Comparison of ENCODE assay signal across 20 mouse cellular contexts in the genomic region with DNA sequence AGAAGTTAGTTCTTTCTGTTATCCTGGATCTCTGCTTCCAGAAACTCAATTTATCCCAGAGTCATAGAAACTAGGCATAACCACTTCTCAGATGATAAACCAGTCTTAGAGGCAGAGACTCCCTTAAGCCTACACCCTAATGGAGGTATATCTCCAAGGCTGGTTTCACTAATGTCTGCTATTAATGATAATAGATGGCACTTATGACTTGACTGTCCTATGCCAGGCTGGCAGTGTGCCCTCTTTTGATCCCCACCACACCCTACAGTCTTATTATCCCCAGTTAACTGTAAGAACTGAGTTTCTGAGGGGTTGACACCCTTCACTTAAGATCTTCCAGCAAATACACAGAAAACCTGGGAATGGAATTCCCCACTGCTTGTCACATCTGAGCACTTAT. TPM values are rescaled to one million over a fixed set of nuclear protein-coding genes. Genes with fewer than 3 reads are reported as not detected.
DNase-seq lines count a peak whose midpoint lies in the region; ATAC-seq and TF ChIP-seq lines count a peak whose summit lies in the region.
"Had no signal": no experiment of that assay in that cellular context is flagged by ENCODE, and none has a peak within 500 bp of the region (broad histone marks: within the 10 kb centered on the region; RNA-seq: fewer than 3 reads in every experiment).

No protein-coding gene starts in this region.

- H3K4me2 ChIP-seq in liver, postnatal 0 days (ENCODE audit: low read depth, low read length) = no peak overlapping the region
- H3K4me2 ChIP-seq: embryonic facial prominence, embryonic 13.5 days; forebrain, embryonic 15.5 days; heart, embryonic 15.5 days; intestine, embryonic 15.5 days had no signal

- TF ChIP-seq CTCF in liver, postnatal 0 days (IDR thresholded peaks at IDR 0.05; ENCODE audit: low read depth) = no peak

- TF ChIP-seq EP300 in liver, postnatal 0 days (IDR thresholded peaks at IDR 0.05; ENCODE audit: low read depth) = peak; percentile 79

- H3K27me3 ChIP-seq in heart, embryonic 10.5 days (ENCODE audit: insufficient read depth, poor library complexity, severe bottlenecking) = peaks cover 10% of the 10 kb centered on the region
- no peaks in the 10 kb centered on the region for H3K27me3 ChIP-seq in liver, postnatal 0 days (ENCODE audit: insufficient read depth, low read length)
- no peaks in the 10 kb centered on the region for H3K27me3 ChIP-seq in forebrain, embryonic 10.5 days (ENCODE audit: poor library complexity, severe bottlenecking)
- H3K27me3 ChIP-seq: embryonic facial prominence, embryonic 13.5 days; forebrain, embryonic 15.5 days; intestine, embryonic 15.5 days had no signal

- H3K27ac ChIP-seq in heart, embryonic 10.5 days = 0 out of 2 replicates have a peak overlapping the region, but pooled peaks have one; percentile 22
- H3K27ac ChIP-seq in liver, postnatal 0 days (ENCODE audit: low read depth) = peak overlapping the region; percentile 6; the same call in 1 of the 2 replicates
- H3K27ac ChIP-seq in forebrain, embryonic 10.5 days = no peak overlapping the region
- H3K27ac ChIP-seq: embryonic facial prominence, embryonic 13.5 days; forebrain, embryonic 15.5 days; heart, embryonic 15.5 days; intestine, embryonic 15.5 days had no signal

- peak; percentile 89 for ATAC-seq in liver, postnatal 0 days
- ATAC-seq in erythroid progenitor cell, adult 5-6 weeks (replicated peaks; ENCODE audit: low FRiP score, poor library complexity, severe bottlenecking) = peak; percentile 88
- ATAC-seq: CD4-positive, CD25-positive, alpha-beta regulatory T cell, adult 4 months; intestine, embryonic 15.5 days had no signal

- no peak overlapping the region for H3K4me3 ChIP-seq in heart, embryonic 10.5 days
- no peak overlapping the region for H3K4me3 ChIP-seq in liver, postnatal 0 days (ENCODE audit: low read depth, low read length)
- no peak overlapping the region for H3K4me3 ChIP-seq in forebrain, embryonic 10.5 days
- H3K4me3 ChIP-seq: embryonic facial prominence, embryonic 13.5 days; forebrain, embryonic 15.5 days; heart, embryonic 15.5 days; intestine, embryonic 15.5 days had no signal

- H3K36me3 ChIP-seq in heart, embryonic 10.5 days = no peaks in the 10 kb centered on the region
- no peaks in the 10 kb centered on the region for H3K36me3 ChIP-seq in liver, postnatal 0 days (replicated peaks; ENCODE audit: insufficient read depth, low read length)
- no peaks in the 10 kb centered on the region for H3K36me3 ChIP-seq in forebrain, embryonic 10.5 days (replicated peaks)
- H3K36me3 ChIP-seq: embryonic facial prominence, embryonic 13.5 days; forebrain, embryonic 15.5 days; G1E; heart, embryonic 15.5 days; intestine, embryonic 15.5 days had no signal

- H3K4me1 ChIP-seq in heart, embryonic 10.5 days = peaks cover 26% of the 10 kb centered on the region
- H3K4me1 ChIP-seq in liver, postnatal 0 days (ENCODE audit: insufficient read depth) = peaks cover 2% of the 10 kb centered on the region; the same call in 1 of the 2 replicates
- peaks cover 12% of the 10 kb centered on the region for H3K4me1 ChIP-seq in forebrain, embryonic 10.5 days
- H3K4me1 ChIP-seq: embryonic facial prominence, embryonic 13.5 days had no signal

- no peaks in the 10 kb centered on the region for H3K9me3 ChIP-seq in heart, embryonic 10.5 days
- no peaks in the 10 kb centered on the region for H3K9me3 ChIP-seq in liver, postnatal 0 days (ENCODE audit: low read length)
- no peaks in the 10 kb centered on the region for H3K9me3 ChIP-seq in forebrain, embryonic 10.5 days
- H3K9me3 ChIP-seq: embryonic facial prominence, embryonic 13.5 days; forebrain, embryonic 15.5 days; G1E; heart, embryonic 15.5 days; intestine, embryonic 15.5 days had no signal

- no peak for DNase-seq in heart, embryonic 10.5 days (ENCODE audit: low spot score)
- DNase-seq in heart, adult 9 months (ENCODE audit: low spot score in 2 of 2) = no peak
- DNase-seq in liver, postnatal 0 days = peak; percentile 33
- DNase-seq in liver = no peak
- no peak for DNase-seq in forebrain, embryonic 10.5 days (ENCODE audit: extremely low spot score, low spot score)
- DNase-seq in ovary, postnatal 10 days (ENCODE audit: low spot score) = no peak
- DNase-seq: adrenal gland, postnatal 14 days; B cell, adult 2 months; cerebellum, adult 11-12 months; cerebellum, adult 9-10 months; cerebellum, postnatal 25 days; gastrocnemius, postnatal 36 days; heart, adult 11 months had no signal

- H3K9ac ChIP-seq in liver, postnatal 0 days (replicated peaks) = no peak overlapping the region
- H3K9ac ChIP-seq: embryonic facial prominence, embryonic 13.5 days; forebrain, embryonic 15.5 days; heart, embryonic 15.5 days; intestine, embryonic 15.5 days had no signal

RNA-seq across cellular contexts. Expression of gene Cxcr4, which starts 39.5 kb away (rescaled TPM):
- 1.2 and 1.7 TPM in 2 replicates for polyA plus RNA-seq in heart, embryonic 10.5 days (2016; fragmentation: Nextera tagmentation; extraction: Ambion mirVana)
- polyA plus RNA-seq in liver, postnatal 0 days (2015; fragmentation: Nextera tagmentation; extraction: Ambion mirVana) = 4.3 and 5.5 TPM in 2 replicates
- total RNA-seq in erythroid progenitor cell, adult 5-6 weeks (2015; ENCODE audit: low replicate concordance) = 390 and 435 TPM in 2 replicates
- 236 and 385 TPM in 2 replicates for total RNA-seq in erythroid progenitor cell, adult 5-6 weeks (2017; ENCODE audit: low replicate concordance)
- 6.6 and 7.9 TPM in 2 replicates for polyA plus RNA-seq in forebrain, embryonic 10.5 days (2016; fragmentation: Nextera tagmentation; extraction: Ambion mirVana)
- polyA plus RNA-seq: G1E had no signal
